Mouse (Mus musculus) urinary bladder, adult 2 months (tissue): ENCODE data around the gene Ada. TPM values are rescaled to one million over a fixed set of nuclear protein-coding genes. Genes with fewer than 3 reads are reported as not detected.

Experiments used
- DNase-seq: peaks from one replicate; pipeline ENCODE4 v3.0.0; 2022; ENCODE audit warnings: low spot score
- polyA plus RNA-seq: library from polyadenylated mRNA; depleted of rRNA; stranded (reverse); fragments of >200 nt; gene quantifications from 2 replicates; pipeline ENCODE4 v1.2.3, GENCODE M21; 2012

Ada gene
- polyA plus RNA-seq, 1 experiment: 8.7 TPM

GRCm38 (mm10) chr2:163732021-163732420 is 18.0 kb downstream of the Ada start:
- no peak for DNase-seq

- DNase-seq: no peak
Observed at GRCm38 (mm10) chr2:163728300-163728699, 21.7 kb downstream of the Ada start.

- DNase-seq: no peak
Observed at GRCm38 (mm10) chr2:163726766-163727393, 23.2 kb downstream of the Ada start.

GRCm38 (mm10) chr2:163722550-163722949 is 27.5 kb downstream of the Ada start:
- no peak for DNase-seq

- no peak for DNase-seq
Observed at GRCm38 (mm10) chr2:163719616-163720015, 30.4 kb downstream of the Ada start.

- peak; percentile 64 for DNase-seq
Observed at GRCm38 (mm10) chr2:163718951-163719603, 31.0 kb downstream of the Ada start.

- DNase-seq: no peak
Observed at GRCm38 (mm10) chr2:163718526-163718925, 31.5 kb downstream of the Ada start.

GRCm38 (mm10) chr2:163716853-163717252 is 33.2 kb downstream of the Ada start:
- DNase-seq: no peak

GRCm38 (mm10) chr2:163716448-163716847 is 33.6 kb downstream of the Ada start:
- no peak for DNase-seq

GRCm38 (mm10) chr2:163713340-163713739 is 36.7 kb downstream of the Ada start:
- DNase-seq: no peak

GRCm38 (mm10) chr2:163712874-163713273 is 37.2 kb downstream of the Ada start:
- no peak for DNase-seq

GRCm38 (mm10) chr2:163712473-163712872 is 37.6 kb downstream of the Ada start:
- DNase-seq: no peak

GRCm38 (mm10) chr2:163711368-163711868 is 38.6 kb downstream of the Ada start:
- DNase-seq: no peak

GRCm38 (mm10) chr2:163710606-163711159 is 39.4 kb downstream of the Ada start:
- DNase-seq: no peak

GRCm38 (mm10) chr2:163710000-163710399 is 40.0 kb downstream of the Ada start:
- DNase-seq: no peak

GRCm38 (mm10) chr2:163708763-163709250 is 41.2 kb downstream of the Ada start:
- no peak for DNase-seq

GRCm38 (mm10) chr2:163708321-163708720 is 41.7 kb downstream of the Ada start:
- no peak for DNase-seq

GRCm38 (mm10) chr2:163703599-163704260 is 46.3 kb downstream of the Ada start:
- DNase-seq: no peak

- DNase-seq: no peak
Observed at GRCm38 (mm10) chr2:163702921-163703320, 47.1 kb downstream of the Ada start.

- DNase-seq: no peak
Observed at GRCm38 (mm10) chr2:163702431-163702830, 47.6 kb downstream of the Ada start.

- no peak for DNase-seq
Observed at GRCm38 (mm10) chr2:163699078-163699780, 50.8 kb downstream of the Ada start.
